Mouse (Mus musculus) liver, embryonic 12.5 days (tissue): ENCODE measurements around the gene Acot6. TPM values are rescaled to one million over a fixed set of nuclear protein-coding genes. Genes with fewer than 3 reads are reported as not detected.
"Not testable (repeated sequence)": the region's sequence is repeated elsewhere in the genome, so short reads cannot be mapped to it uniquely, and the experiment has no call there.

Experiments
- ATAC-seq: fragments of 200-750 bp; cut with Nextera tagmentation; 2 replicates; pipeline ENCODE4 v1.8.0; 2017; ENCODE audit warnings: moderate number of reproducible peaks, mild to moderate bottlenecking, moderate library complexity
- H3K27ac ChIP-seq: fragments of 300-500 bp; sonication (generic); 2 replicates; pipeline ENCODE4 v1.5.1; 2016; ENCODE audit warnings: mild to moderate bottlenecking
- H3K27me3 ChIP-seq: fragments of 300-500 bp; sonication (generic); replicated peaks from 2 replicates; pipeline ENCODE4 v1.6.1; 2016; ENCODE audit warnings: mild to moderate bottlenecking, moderate library complexity
- H3K36me3 ChIP-seq: fragments of 300-500 bp; sonication (generic); 2 replicates; pipeline ENCODE4 v1.6.1; 2016; ENCODE audit warnings: mild to moderate bottlenecking, moderate library complexity
- H3K4me1 ChIP-seq: fragments of 300-500 bp; sonication (generic); 2 replicates; pipeline ENCODE4 v1.6.1; 2016
- H3K4me2 ChIP-seq: fragments of 300-500 bp; sonication (generic); 2 replicates; pipeline ENCODE4 v1.6.1; 2016; ENCODE audit warnings: mild to moderate bottlenecking, moderate library complexity
- H3K4me3 ChIP-seq: fragments of 300-500 bp; sonication (generic); 2 replicates; pipeline ENCODE4 v1.5.1; 2016; ENCODE audit warnings: mild to moderate bottlenecking, moderate library complexity
- H3K9ac ChIP-seq: fragments of 300-500 bp; sonication (generic); 2 replicates; pipeline ENCODE4 v1.6.1; 2016; ENCODE audit warnings: mild to moderate bottlenecking, moderate library complexity
- H3K9me3 ChIP-seq: fragments of 300-500 bp; sonication (generic); replicated peaks from 2 replicates; pipeline ENCODE4 v1.6.1; 2016; ENCODE audit warnings: mild to moderate bottlenecking, moderate library complexity
- WGBS: fragments of 180-500 bp; shearing (Covaris S2); methylation state at CpG from one replicate; pipeline ENCODE4 v1.1.7; 2016; ENCODE audit not compliant: insufficient replicate concordance; 5-methylcytosine and 5-hydroxymethylcytosine counted together
- polyA plus RNA-seq: library from polyadenylated mRNA; unstranded; fragments of >200 nt; fragmentation: Nextera tagmentation; extraction: Ambion mirVana; gene quantifications from 2 replicates; pipeline ENCODE4 v1.2.1, GENCODE M21; 2016

Acot6 gene
- polyA plus RNA-seq, 1 experiment from 2014 or later = 0.54 TPM

DNA sequence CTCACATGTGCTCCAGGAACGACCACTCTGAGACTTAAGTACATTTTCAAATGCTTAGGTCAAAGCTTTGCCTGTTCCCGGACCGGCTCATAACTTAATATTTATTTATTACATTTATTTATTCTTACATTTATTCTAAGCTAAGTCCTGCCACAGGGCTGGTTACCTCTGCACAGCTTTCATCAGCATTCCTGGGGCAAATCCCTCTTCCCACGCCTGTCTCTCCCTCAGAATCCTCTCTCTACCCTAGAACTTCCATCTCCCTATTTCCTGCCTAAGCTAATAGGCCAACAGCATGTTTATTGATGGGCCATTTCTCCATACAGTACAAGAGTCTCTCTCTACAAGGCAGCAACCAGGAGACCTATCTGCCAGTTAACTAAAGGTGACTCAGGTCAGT is 32.7 kb upstream of the Acot6 start:
- ATAC-seq = no peak
- Histone ChIP-seq H3K27me3 (peaks cover 59% of the 10 kb centered on the region), H3K36me3 (no peaks in the 10 kb centered on the region), H3K4me2 (no peak overlapping the region), H3K4me1 (no peaks in the 10 kb centered on the region), H3K9ac (no peak overlapping the region), H3K9me3 (no peaks in the 10 kb centered on the region), H3K27ac (no peak overlapping the region), H3K4me3 (no peak overlapping the region)
- 60% methylated on average over 4 of the region's 4 CpGs for WGBS

DNA sequence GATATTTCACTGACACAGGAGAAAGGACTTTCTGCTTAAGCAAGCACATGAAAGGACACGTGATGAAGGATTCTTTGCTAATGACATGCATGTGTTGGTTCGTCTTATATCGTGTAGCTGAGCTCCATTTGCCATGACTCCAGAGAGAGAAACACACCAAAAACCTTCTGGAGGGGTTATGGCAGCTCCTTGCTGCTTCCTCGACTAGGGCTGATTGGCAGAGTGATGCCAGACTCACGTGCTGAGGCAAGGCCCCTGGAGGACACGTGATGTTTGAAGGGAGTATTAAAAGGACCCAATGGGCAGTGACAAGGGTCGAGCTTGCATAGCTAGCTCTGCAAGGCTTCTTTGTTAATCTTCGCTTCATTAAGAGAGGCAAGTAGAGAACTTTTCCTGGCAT is 32.2 kb upstream of the Acot6 start:
- Histone ChIP-seq H3K9me3 (no peaks in the 10 kb centered on the region), H3K27ac (no peak overlapping the region), H3K9ac (no peak overlapping the region), H3K4me1 (no peaks in the 10 kb centered on the region), H3K4me3 (no peak overlapping the region), H3K4me2 (no peak overlapping the region), H3K27me3 (peaks cover 59% of the 10 kb centered on the region), H3K36me3 (no peaks in the 10 kb centered on the region)
- WGBS = 55% methylated on average over 8 of the region's 8 CpGs
- no peak for ATAC-seq

DNA sequence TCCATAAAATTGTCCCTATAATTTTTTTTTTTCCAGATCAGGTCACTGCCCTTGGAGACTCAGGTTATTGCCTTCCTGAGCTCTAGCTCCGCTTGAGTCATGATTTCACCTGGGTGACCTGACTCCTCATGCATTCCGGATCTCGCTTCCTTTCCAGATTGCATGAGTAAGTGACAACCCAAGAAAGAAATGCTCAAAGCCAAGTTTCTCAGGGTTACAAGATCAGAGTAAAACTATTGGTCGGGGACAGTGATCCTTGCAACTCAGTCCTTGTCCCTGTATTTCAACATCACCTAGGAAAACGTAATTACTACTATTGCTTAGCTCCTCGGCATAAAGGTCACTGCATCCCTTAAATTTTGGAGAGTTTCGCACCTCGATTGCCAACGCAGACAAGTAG is 31.5 kb upstream of the Acot6 start, which contains the start of gene Acot5:
Acot5 (plus strand) TSS at position 340 of the 400 bp plus-strand sequence.
- Histone ChIP-seq H3K27me3 (peaks cover 64% of the 10 kb centered on the region), H3K9ac (no peak within 1 kb of the TSS), H3K4me3 (peak within 1 kb of the TSS; percentile 35), H3K36me3 (no peaks in the 10 kb centered on the region), H3K4me1 (no peaks in the 10 kb centered on the region), H3K4me2 (peak within 1 kb of the TSS; percentile 58), H3K9me3 (no peaks in the 10 kb centered on the region), H3K27ac (no peak within 1 kb of the TSS)
- WGBS = 43% methylated on average over 9 of the region's 9 CpGs
- ATAC-seq = no peak

DNA sequence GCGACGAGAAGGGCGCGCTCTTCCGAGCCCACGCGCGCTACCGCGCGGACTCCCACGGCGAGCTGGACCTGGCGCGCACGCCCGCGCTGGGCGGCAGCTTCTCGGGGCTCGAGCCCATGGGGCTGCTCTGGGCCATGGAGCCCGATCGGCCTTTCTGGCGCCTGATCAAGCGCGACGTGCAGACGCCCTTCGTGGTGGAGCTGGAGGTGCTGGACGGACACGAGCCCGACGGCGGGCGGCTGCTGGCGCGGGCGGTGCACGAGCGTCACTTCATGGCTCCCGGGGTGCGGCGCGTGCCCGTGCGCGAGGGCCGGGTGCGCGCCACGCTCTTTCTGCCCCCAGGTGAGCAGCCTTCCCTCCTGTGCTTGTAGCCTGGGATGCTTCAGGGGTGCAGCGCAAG is 30.9 kb upstream of the Acot6 start:
- WGBS = 2% methylated on average over 48 of the region's 52 CpGs
- H3K4me2 ChIP-seq = peak overlapping the region; percentile 58
- peak overlapping the region; percentile 35 for H3K4me3 ChIP-seq
- H3K27me3 ChIP-seq = peaks cover 64% of the 10 kb centered on the region
- H3K9ac ChIP-seq, ATAC-seq, H3K9me3 ChIP-seq, H3K36me3 ChIP-seq, H3K27ac ChIP-seq, H3K4me1 ChIP-seq: not testable (repeated sequence)

DNA sequence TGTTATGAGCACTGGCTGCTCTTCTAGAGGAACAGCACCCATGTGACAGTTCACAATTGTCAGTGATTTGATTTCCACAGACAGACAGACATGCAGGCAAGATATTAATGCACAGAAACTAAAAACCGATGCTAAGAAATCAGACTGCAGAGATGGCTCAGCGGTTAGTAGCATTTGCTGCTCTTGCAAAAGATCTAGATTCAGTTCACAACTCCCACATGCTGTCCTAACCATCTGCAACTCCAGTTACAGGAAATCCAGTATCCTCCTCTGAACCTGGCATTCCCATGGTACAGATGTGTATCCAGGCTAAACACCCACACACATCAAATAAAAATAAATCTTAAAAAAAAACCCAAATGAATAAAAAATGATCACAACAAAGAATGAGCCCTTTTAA is 28.8 kb upstream of the Acot6 start:
- Histone ChIP-seq H3K36me3 (no peaks in the 10 kb centered on the region), H3K4me1 (no peaks in the 10 kb centered on the region), H3K4me2 (no peak overlapping the region), H3K4me3 (no peak overlapping the region), H3K9ac (no peak overlapping the region), H3K27ac (no peak overlapping the region), H3K27me3 (peaks cover 59% of the 10 kb centered on the region), H3K9me3 (no peaks in the 10 kb centered on the region)
- WGBS = 65% methylated on average over 2 of the region's 2 CpGs
- ATAC-seq = no peak

DNA sequence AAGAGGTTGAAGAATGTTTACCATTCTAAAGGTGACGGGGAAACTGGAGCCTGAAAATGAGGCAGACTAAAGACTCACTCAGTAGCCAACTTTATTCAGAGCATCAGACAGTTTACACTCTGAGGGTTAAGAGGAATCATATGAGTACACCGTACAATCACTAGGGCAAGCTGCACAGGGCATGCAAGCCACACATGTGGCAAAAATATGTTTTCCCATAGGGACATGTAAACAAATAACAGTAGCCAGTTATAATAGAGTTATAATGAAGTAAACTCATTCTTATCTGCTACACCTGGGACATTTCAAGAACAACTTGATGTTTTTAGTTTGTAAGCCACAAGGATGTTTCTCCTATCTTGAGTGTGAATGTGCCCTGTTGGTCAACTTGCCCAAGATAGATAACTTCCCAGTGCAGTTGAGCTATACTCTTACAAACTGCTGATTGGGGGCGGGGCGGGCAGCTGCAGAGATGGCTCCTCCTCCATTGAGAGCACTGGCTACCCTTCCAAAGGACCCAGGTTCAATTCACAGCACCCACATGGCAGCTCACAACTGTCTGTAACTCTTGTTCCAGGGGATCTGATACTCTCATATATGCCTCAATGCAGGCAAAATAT is 23.0 kb upstream of the Acot6 start:
- Histone ChIP-seq H3K27ac (no peak overlapping the region), H3K4me2 (no peak overlapping the region), H3K27me3 (0 out of 2 replicates have a peak, but pooled peaks cover 7% of the 10 kb centered on the region), H3K9ac (no peak overlapping the region; the same call in 1 of the 2 replicates), H3K4me1 (no peaks in the 10 kb centered on the region), H3K36me3 (no peaks in the 10 kb centered on the region), H3K9me3 (no peaks in the 10 kb centered on the region), H3K4me3 (no peak overlapping the region)
- WGBS = 68% methylated on average over 4 of the region's 4 CpGs
- ATAC-seq = peak; percentile 30; the same call in 1 of the 2 replicates

DNA sequence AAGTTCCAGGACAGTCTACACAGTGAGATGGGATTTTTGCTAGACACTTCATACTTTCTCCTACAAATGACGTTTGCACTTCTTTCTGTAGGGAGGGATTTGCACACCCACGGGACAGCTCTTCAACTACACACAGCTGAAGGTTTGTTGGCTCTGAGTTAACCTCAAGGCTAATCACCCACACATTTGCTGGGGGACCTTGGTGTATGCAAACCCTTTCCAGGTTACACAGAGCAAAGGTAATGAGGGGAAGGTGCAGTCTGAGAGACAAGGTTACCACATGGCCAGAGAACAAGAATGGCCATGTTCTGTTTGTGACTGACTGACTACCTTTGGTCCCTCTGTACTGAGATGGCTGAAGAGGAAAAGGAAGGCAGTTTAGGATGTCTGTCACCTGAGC is 16.6 kb upstream of the Acot6 start:
- Histone ChIP-seq H3K27ac (no peak overlapping the region), H3K4me2 (no peak overlapping the region), H3K27me3 (0 out of 2 replicates have a peak, but pooled peaks cover 7% of the 10 kb centered on the region), H3K9ac (no peak overlapping the region), H3K36me3 (no peaks in the 10 kb centered on the region), H3K4me1 (no peaks in the 10 kb centered on the region), H3K9me3 (no peaks in the 10 kb centered on the region), H3K4me3 (no peak overlapping the region)
- no peak for ATAC-seq
- 59% methylated on average over 2 of the region's 2 CpGs for WGBS

DNA sequence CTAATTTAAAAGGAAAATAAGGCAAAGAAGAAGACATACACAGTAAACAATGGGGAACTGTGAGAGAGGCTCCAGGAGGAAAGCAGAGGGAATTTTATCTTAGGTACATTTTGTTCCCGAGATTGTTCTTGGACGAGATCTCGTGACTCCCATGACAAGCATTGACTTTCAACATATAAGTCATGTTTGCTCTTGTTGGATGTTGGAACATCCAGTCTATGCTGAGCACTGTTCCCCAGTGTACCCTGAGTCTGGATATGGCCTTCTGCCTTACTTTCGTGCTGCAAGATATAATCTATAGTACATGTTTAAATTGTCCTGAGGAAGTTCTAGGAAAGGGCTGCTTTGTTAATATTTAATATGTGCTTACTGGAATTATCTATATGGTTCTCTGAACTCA is 15.9 kb upstream of the Acot6 start:
- Histone ChIP-seq H3K4me3 (no peak overlapping the region), H3K4me2 (no peak overlapping the region), H3K27me3 (0 out of 2 replicates have a peak, but pooled peaks cover 7% of the 10 kb centered on the region), H3K9ac (no peak overlapping the region), H3K36me3 (no peaks in the 10 kb centered on the region), H3K9me3 (no peaks in the 10 kb centered on the region), H3K27ac (no peak overlapping the region), H3K4me1 (no peaks in the 10 kb centered on the region)
- ATAC-seq = no peak
- 61% methylated on average over 4 of the region's 4 CpGs for WGBS

DNA sequence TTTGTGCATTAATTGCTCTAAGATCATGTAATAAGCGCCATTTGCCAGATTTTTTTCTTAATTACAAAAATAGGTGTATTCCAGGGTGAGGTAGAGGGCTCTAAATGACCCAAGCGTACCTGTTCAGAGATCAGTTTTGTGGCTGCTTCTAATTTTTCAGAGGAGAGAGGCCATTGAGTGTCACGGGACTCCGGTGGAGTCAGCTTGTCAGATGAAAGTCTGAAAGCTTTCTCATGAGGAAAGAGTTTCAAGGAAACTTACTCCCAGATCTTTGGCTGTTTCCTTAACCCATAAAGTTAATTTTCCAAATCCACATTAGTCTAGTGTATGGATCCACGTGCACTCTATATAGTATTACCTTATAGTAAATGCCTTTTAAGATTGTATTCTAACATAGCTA is 5.8 kb upstream of the Acot6 start:
- H3K4me3 ChIP-seq, H3K27ac ChIP-seq, H3K4me2 ChIP-seq, H3K36me3 ChIP-seq, H3K9ac ChIP-seq, H3K27me3 ChIP-seq, H3K4me1 ChIP-seq, H3K9me3 ChIP-seq, ATAC-seq: not testable (repeated sequence)
- 72% methylated on average over 5 of the region's 5 CpGs for WGBS

DNA sequence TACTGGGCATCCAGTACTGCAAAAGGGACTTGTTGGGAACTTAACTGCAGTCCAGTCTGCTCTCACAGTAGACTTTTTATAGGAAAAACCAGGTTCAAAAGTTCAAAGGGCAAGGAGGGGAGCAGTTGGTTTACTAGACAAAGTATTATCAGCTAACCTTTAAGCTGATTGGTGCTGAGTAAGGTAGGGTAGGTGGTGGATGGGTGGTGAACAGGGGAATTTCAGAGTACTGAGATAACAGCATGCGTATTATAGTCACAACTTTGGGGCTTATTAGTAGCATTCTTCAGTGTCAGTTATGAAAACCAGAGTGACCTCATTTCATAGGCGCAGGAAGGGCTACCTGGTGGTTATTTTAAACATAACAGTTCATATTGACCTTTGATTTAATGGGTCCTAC is 849 bp upstream of the Acot6 start:
- Histone ChIP-seq H3K4me1 (peaks cover 25% of the 10 kb centered on the region), H3K36me3 (no peaks in the 10 kb centered on the region), H3K9ac (no peak overlapping the region), H3K4me3 (no peak overlapping the region), H3K4me2 (no peak overlapping the region), H3K27me3 (peaks cover 8% of the 10 kb centered on the region; the same call in 1 of the 2 replicates), H3K27ac (no peak overlapping the region), H3K9me3 (no peaks in the 10 kb centered on the region)
- WGBS = 64% methylated on average over 2 of the region's 2 CpGs
- ATAC-seq = no peak

DNA sequence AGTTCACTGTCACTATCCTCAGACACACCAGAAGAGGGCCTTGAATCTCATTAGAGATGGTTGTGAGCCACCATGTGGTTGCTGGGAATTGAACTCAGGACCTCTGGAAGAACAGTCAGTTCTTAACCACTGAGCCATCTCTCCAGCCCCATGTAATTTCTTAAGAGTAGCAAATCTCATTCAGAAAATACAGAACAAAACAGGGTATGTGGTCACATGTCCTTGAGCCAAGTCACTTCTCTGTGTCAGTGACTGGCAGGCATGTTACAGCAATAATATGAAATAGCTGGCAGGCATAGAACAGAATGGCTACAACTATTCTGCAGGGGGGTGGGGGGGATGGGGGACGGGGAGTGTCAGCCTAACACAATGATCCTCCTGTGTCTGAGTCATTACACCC is 383 bp upstream of the Acot6 start:
- no peak for ATAC-seq
- 67% methylated on average over 1 of the region's 1 CpGs for WGBS
- Histone ChIP-seq H3K27ac (no peak overlapping the region), H3K4me1 (peaks cover 25% of the 10 kb centered on the region), H3K27me3 (peaks cover 8% of the 10 kb centered on the region; the same call in 1 of the 2 replicates), H3K4me3 (no peak overlapping the region), H3K4me2 (peak overlapping the region; percentile 89), H3K9me3 (no peaks in the 10 kb centered on the region), H3K36me3 (no peaks in the 10 kb centered on the region), H3K9ac (no peak overlapping the region)

DNA sequence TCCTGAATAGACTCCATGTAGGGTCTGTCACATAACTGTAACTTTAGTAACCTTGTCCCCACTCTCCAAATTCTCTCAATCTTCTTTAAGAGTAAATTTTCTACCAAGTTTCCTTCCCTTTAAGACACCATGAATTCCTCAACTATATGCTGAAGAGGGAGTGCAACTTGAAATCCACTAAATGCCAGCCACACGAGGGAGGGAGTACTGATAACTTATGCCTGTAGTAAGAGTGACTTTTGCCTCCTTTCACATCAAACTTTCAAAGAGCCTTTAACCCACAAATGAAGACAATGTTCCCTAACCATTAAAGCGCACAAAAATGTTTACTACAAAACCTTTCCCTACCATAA is 1.0 kb downstream of the Acot6 start:
- no peak overlapping the region for H3K27ac ChIP-seq
- peaks cover 8% of the 10 kb centered on the region; the same call in 1 of the 2 replicates for H3K27me3 ChIP-seq
- H3K4me3 ChIP-seq = peak overlapping the region; percentile 62
- no peaks in the 10 kb centered on the region for H3K9me3 ChIP-seq
- peaks cover 25% of the 10 kb centered on the region for H3K4me1 ChIP-seq
- no peak for ATAC-seq
- H3K36me3 ChIP-seq = no peaks in the 10 kb centered on the region
- peak overlapping the region; percentile 89 for H3K4me2 ChIP-seq
- WGBS = 43% methylated on average over 2 of the region's 2 CpGs
- H3K9ac ChIP-seq = peak overlapping the region; percentile 68; the same call in 1 of the 2 replicates

DNA sequence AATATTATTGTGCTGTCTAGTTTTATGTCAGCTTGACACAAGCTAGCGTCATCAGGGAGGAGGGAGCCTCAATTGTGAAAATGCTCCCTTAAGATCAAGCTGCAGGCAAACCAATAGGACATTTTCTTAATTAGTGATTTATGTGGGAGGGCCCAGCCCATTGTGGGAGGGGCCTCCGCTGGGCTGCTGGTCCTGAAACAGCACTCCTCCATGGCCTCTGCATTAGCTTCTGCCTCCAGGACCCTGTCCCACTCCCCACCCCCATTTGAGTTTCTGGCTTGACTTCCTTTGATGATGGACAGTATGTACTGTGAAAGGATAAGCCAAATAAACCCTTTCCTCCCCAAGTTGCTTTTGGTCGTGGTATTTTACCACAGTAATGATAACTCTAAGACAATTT is 6.6 kb downstream of the Acot6 start:
- Histone ChIP-seq H3K4me2 (no peak overlapping the region), H3K4me1 (0 out of 2 replicates have a peak, but pooled peaks cover under 1% of the 10 kb centered on the region), H3K36me3 (no peaks in the 10 kb centered on the region), H3K27me3 (no peaks in the 10 kb centered on the region), H3K9me3 (no peaks in the 10 kb centered on the region), H3K4me3 (no peak overlapping the region), H3K9ac (no peak overlapping the region), H3K27ac (no peak overlapping the region)
- WGBS = 73% methylated on average over 3 of the region's 3 CpGs
- no peak for ATAC-seq
